Mouse (Mus musculus): ENCODE measurements around the gene Sox5.

- TF ChIP-seq CTCF (IDR thresholded peaks at IDR 0.05): no peak
- TF ChIP-seq POLR2A (IDR thresholded peaks at IDR 0.05; ENCODE audit: insufficient read depth, low read depth, low read length): no peak
Measured at GRCm38 (mm10) chr6:144490896-144491295, 290.9 kb downstream of the Sox5 start.

Measured in heart, adult 2 months (tissue).